ENCODE assay signal across 23 mouse cellular contexts in the genomic region with DNA sequence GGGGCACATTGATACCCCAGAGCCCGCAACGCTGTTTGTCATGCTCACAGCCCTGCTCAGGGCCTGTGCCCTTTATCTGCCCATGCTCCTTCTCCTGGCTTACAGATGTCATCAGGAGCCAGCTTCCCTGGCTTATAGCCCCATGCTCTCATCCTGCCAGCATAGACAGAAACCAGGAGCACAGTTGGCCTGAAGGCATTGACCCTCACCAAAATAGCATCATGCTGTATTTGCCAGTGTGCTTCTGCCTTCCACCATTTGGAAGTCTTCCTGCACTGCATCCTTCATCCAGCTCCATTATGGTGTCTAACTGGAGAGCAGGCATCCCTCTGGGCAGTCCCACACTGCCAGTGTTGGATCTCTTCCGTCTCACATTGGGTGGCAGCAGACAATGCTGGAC.
"Had no signal": no experiment of that assay in that cellular context is flagged by ENCODE, and none has a peak within 500 bp of the region (broad histone marks: within the 10 kb centered on the region; RNA-seq: fewer than 3 reads in every experiment).

No protein-coding gene starts in this region.

- H3K9me3 ChIP-seq: hindbrain, embryonic 13.5 days; hindbrain, embryonic 15.5 days; kidney, embryonic 15.5 days; limb, embryonic 13.5 days; limb, embryonic 15.5 days had no signal

- DNase-seq: forebrain, postnatal 0 days; gastrocnemius, postnatal 14 days; gastrocnemius, postnatal 36 days; kidney, adult 11 months; kidney, adult 2 months; kidney, adult 9 months; kidney, postnatal 14 days; kidney, postnatal 36 days; layer of hippocampus, adult 9-11 months; layer of hippocampus, postnatal 36 days; left cerebral cortex, postnatal 4 days; lung, adult 18-20 months had no signal

- H3K9ac ChIP-seq: forebrain, postnatal 0 days; hindbrain, embryonic 13.5 days; hindbrain, embryonic 15.5 days; kidney, embryonic 15.5 days; limb, embryonic 13.5 days; limb, embryonic 15.5 days; liver, embryonic 12.5 days; liver, embryonic 14.5 days had no signal

- ATAC-seq: forebrain, postnatal 0 days; hindbrain, postnatal 0 days; intestine, embryonic 16.5 days; liver, embryonic 12.5 days had no signal

- H3K4me3 ChIP-seq: heart, adult 2 months; hindbrain, embryonic 13.5 days; hindbrain, embryonic 15.5 days; kidney, embryonic 15.5 days; limb, embryonic 13.5 days; limb, embryonic 15.5 days; liver, embryonic 12.5 days had no signal

- H3K27ac ChIP-seq: heart, adult 2 months; hindbrain, embryonic 13.5 days; hindbrain, embryonic 15.5 days; hindbrain, postnatal 0 days; kidney, embryonic 15.5 days; kidney, postnatal 0 days; limb, embryonic 13.5 days; limb, embryonic 15.5 days; liver, embryonic 12.5 days; liver, embryonic 14.5 days had no signal

- H3K27me3 ChIP-seq: hindbrain, embryonic 13.5 days; hindbrain, embryonic 15.5 days; kidney, embryonic 15.5 days; limb, embryonic 15.5 days; liver, embryonic 12.5 days had no signal

- H3K4me2 ChIP-seq: hindbrain, embryonic 13.5 days; hindbrain, embryonic 15.5 days; kidney, embryonic 15.5 days; limb, embryonic 13.5 days; limb, embryonic 15.5 days; liver, embryonic 12.5 days had no signal

- H3K4me1 ChIP-seq: hindbrain, embryonic 13.5 days; hindbrain, embryonic 15.5 days; kidney, embryonic 15.5 days; limb, embryonic 13.5 days; limb, embryonic 15.5 days; liver, embryonic 12.5 days had no signal

- H3K36me3 ChIP-seq: hindbrain, embryonic 13.5 days; hindbrain, embryonic 15.5 days; kidney, embryonic 15.5 days; limb, embryonic 13.5 days; limb, embryonic 15.5 days; liver, embryonic 12.5 days had no signal
